Mouse (Mus musculus) small intestine, adult 2 months (tissue): Measurements from ENCODE around the gene Mettl7a2. TPM values are rescaled to one million over a fixed set of nuclear protein-coding genes. Genes with fewer than 3 reads are reported as not detected.

Experiments
- H3K27ac ChIP-seq: fragments of 200-500 bp; 2 replicates; pipeline ENCODE4 v1.5.1; 2012; ENCODE audit warnings: low read depth, low read length, control low read depth, inconsistent platforms; ENCODE audit not compliant: insufficient read depth
- H3K27me3 ChIP-seq: fragments of 200-500 bp; 2 replicates; pipeline ENCODE4 v1.6.1; 2012; ENCODE audit warnings: mild to moderate bottlenecking, moderate library complexity, low read length, inconsistent platforms; ENCODE audit not compliant: control insufficient read depth, insufficient read depth
- H3K36me3 ChIP-seq: fragments of 200-500 bp; 2 replicates; pipeline ENCODE4 v1.6.1; 2012; ENCODE audit warnings: mild to moderate bottlenecking, low read length, control low read depth, inconsistent platforms; ENCODE audit not compliant: control insufficient read depth, insufficient read depth
- H3K4me1 ChIP-seq: fragments of 200-500 bp; 2 replicates; pipeline ENCODE4 v1.6.1; 2012; ENCODE audit warnings: low read length, inconsistent platforms, mixed read lengths; ENCODE audit not compliant: control insufficient read depth, insufficient read depth, insufficient read length
- H3K4me3 ChIP-seq: fragments of 200-500 bp; 2 replicates; pipeline ENCODE4 v1.5.1; 2012; ENCODE audit warnings: low read depth, mild to moderate bottlenecking, control low read depth, inconsistent platforms, low read length, moderate library complexity
- CTCF ChIP-seq: fragments of 200-500 bp; IDR thresholded peaks from 2 replicates; pipeline ENCODE4 v1.5.1; 2012; ENCODE audit warnings: low read depth, mild to moderate bottlenecking, control low read depth, inconsistent platforms, low read length, moderate library complexity, mixed read lengths; ENCODE audit not compliant: insufficient replicate concordance, insufficient read length; ENCODE audit errors: extremely low read depth
- POLR2A ChIP-seq: fragments of 200-500 bp; IDR thresholded peaks from 2 replicates; pipeline ENCODE4 v1.6.1; 2012; ENCODE audit warnings: low read depth, mild to moderate bottlenecking, control low read depth, inconsistent platforms, low read length, moderate library complexity
- WGBS: fragments of 180-500 bp; shearing (Covaris S2); methylation state at CpG from one replicate; pipeline ENCODE4 v1.1.7; 2018; 5-methylcytosine and 5-hydroxymethylcytosine counted together
- polyA plus RNA-seq: library from polyadenylated mRNA; depleted of rRNA; stranded (reverse); fragments of >200 nt; gene quantifications from 2 replicates; pipeline ENCODE4 v1.2.3, GENCODE M21; 2012

The Mettl7a2 gene
- polyA plus RNA-seq, 1 experiment: not detected

- H3K27ac ChIP-seq: no peak overlapping the region
- no peak for TF ChIP-seq CTCF
- TF ChIP-seq POLR2A: no peak
- peaks cover 34% of the 10 kb centered on the region for H3K36me3 ChIP-seq
- H3K4me1 ChIP-seq: no peaks in the 10 kb centered on the region
- WGBS: 91% methylated on average over 7 of the region's 7 CpGs
- H3K4me3 ChIP-seq: no peak overlapping the region
- H3K27me3 ChIP-seq: no peaks in the 10 kb centered on the region
Observed at GRCm38 (mm10) chr15:100391599-100391998, 38.6 kb downstream of the Mettl7a2 start.

DNA sequence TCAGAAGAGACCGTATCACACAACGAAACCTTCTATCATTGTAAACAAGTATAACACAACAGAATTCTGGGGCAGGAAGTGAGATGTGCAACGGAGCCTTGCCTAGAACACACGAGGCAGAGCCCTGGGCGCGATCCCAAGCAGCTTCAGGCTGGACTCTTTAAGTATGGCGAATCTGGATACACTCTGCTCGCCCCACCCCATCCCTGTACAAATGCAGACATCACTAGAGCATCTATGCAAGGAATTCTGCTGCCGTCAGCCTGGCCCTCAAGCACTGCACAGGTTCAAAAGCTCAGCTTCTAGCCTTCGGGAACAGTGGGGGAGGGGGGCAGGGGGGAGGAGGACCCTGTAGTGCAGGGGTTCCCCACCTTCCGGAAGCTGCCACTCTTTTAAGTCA is 40.0 kb downstream of the Mettl7a2 start:
- no peak for TF ChIP-seq CTCF
- TF ChIP-seq POLR2A: no peak
- no peaks in the 10 kb centered on the region for H3K4me1 ChIP-seq
- no peak overlapping the region for H3K4me3 ChIP-seq
- H3K27me3 ChIP-seq: no peaks in the 10 kb centered on the region
- no peak overlapping the region for H3K27ac ChIP-seq
- H3K36me3 ChIP-seq: peaks cover 47% of the 10 kb centered on the region
- WGBS: 87% methylated on average over 11 of the region's 11 CpGs

GRCm38 (mm10) chr15:100395561-100395960 is 42.6 kb downstream of the Mettl7a2 start:
- Histone ChIP-seq H3K27me3 (no peaks in the 10 kb centered on the region), H3K27ac (no peak overlapping the region), H3K36me3 (peaks cover 72% of the 10 kb centered on the region), H3K4me1 (no peaks in the 10 kb centered on the region), H3K4me3 (no peak overlapping the region)
- TF ChIP-seq POLR2A (no peak), CTCF (0 out of 2 replicates have a peak, but pooled peaks have one; percentile 3)
- 97% methylated on average over 3 of the region's 3 CpGs for WGBS

DNA sequence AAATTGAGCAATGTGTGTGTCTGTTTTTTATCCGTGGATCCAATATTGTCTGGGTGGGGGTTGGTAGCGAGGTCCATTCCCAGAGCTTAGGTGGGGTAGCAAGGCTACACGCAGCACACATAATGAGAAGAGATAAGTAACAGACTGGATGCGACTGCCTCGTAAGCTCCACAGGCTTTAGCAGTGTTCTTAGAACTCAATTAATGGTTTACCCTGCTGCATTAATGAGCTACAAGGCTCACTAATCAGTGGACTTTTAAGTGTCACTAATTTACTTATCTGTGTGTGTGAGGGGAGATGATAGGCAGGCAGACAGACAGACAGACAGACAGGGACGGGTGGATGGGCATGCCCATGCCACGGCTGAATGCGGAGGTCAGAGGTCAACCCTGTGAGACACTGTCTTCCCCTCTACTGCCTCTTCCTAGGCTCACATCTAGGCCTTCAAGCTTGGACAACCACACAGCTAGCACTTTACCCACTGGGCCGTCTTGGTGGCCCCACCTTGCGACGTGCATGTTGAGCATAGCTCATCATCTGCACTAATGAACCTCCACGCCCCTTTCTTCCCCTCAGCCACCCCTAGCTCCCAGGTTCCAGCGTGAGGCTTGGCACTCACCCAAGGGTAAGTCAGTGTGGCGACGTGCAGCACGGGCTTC is 47.7 kb downstream of the Mettl7a2 start:
- no peaks in the 10 kb centered on the region for H3K27me3 ChIP-seq
- 52% methylated on average over 16 of the region's 16 CpGs for WGBS
- H3K4me3 ChIP-seq: no peak overlapping the region
- no peak overlapping the region for H3K27ac ChIP-seq
- no peak for TF ChIP-seq CTCF
- TF ChIP-seq POLR2A: no peak
- peaks cover 89% of the 10 kb centered on the region for H3K36me3 ChIP-seq
- H3K4me1 ChIP-seq: peaks cover 16% of the 10 kb centered on the region

DNA sequence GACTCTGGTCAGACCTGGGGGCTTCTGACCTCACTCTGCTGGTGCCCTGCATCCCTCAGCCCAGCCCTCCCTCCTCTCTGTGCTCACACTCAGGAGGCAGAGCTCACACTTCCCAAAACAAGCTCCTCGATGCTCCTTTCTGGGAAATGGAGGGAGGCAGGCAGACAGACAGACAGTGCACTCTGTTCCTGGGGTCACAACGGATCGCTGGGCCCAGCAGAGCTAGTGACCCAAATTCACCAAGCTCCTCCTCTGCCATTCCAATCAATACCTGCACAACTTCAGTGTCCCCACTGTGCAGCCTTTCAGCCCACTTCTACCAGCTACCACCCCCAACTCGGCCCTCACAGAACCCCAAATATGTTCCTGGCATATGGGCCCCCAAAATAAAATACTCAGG is 48.8 kb downstream of the Mettl7a2 start:
- Histone ChIP-seq H3K4me3 (no peak overlapping the region), H3K36me3 (peaks cover 84% of the 10 kb centered on the region), H3K4me1 (peaks cover 20% of the 10 kb centered on the region), H3K27ac (no peak overlapping the region), H3K27me3 (no peaks in the 10 kb centered on the region)
- WGBS: 93% methylated on average over 4 of the region's 4 CpGs
- TF ChIP-seq CTCF (no peak), POLR2A (no peak)

DNA sequence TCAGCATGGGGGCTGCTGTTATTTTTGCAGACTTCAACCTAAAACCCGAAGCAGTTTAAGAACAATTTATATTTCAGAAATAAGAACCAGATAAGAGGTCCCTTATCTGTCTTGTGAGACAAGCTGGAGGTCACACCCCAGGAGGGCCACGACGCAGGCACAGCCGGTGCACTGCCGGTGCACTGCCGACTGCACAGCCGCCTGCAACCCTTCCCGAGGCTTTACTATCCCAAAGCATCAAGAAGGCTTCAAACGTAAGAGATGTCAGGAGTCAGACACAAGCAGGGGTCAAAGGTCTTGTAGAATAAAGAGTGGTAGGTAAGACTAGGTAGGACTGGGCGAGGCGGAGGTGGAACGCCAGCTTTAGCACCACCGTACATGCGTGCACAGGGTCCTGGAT is 49.3 kb downstream of the Mettl7a2 start:
- Histone ChIP-seq H3K4me1 (peaks cover 20% of the 10 kb centered on the region), H3K36me3 (peaks cover 82% of the 10 kb centered on the region), H3K27me3 (no peaks in the 10 kb centered on the region), H3K27ac (no peak overlapping the region), H3K4me3 (no peak overlapping the region)
- TF ChIP-seq POLR2A (no peak), CTCF (no peak)
- 78% methylated on average over 14 of the region's 14 CpGs for WGBS

DNA sequence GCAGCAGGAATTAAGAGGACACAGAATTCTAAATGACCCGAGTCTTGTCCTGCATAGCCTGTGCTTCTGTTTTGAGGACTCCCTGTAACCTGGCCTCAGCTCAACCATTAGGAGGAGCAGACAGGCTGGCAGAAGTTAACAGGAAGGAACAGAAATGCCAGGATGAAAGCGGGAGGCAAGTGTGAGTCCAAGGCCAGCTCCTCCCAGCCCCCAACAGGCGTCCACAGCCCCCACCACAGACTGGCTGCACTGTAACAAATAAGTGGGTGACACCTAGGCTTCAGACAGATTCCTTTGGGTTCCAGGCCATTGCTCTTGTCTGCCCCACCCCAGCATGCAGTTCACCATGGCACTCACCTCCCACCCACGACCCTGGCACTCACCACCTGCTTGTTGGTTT is 49.8 kb downstream of the Mettl7a2 start:
- Histone ChIP-seq H3K27ac (no peak overlapping the region), H3K27me3 (no peaks in the 10 kb centered on the region), H3K4me3 (no peak overlapping the region), H3K4me1 (peaks cover 20% of the 10 kb centered on the region), H3K36me3 (peaks cover 81% of the 10 kb centered on the region)
- WGBS: 81% methylated on average over 4 of the region's 4 CpGs
- no peak for TF ChIP-seq CTCF
- no peak for TF ChIP-seq POLR2A
